Mouse (Mus musculus) heart, embryonic 16.5 days (tissue): ENCODE data around the gene Plin1. TPM values are rescaled to one million over a fixed set of nuclear protein-coding genes. Genes with fewer than 3 reads are reported as not detected.

Source experiments
- ATAC-seq: fragments of 200-750 bp; cut with Nextera tagmentation; replicated peaks from 2 replicates; pipeline ENCODE4 v1.8.0; 2017; ENCODE audit warnings: moderate number of reproducible peaks; ENCODE audit not compliant: insufficient read depth, low FRiP score; ENCODE audit errors: extremely low read depth
- H3K27ac ChIP-seq: fragments of 300-500 bp; sonication (generic); 2 replicates; pipeline ENCODE4 v1.5.1; 2014; ENCODE audit warnings: mild to moderate bottlenecking, low read length, control low read depth, moderate library complexity
- H3K27me3 ChIP-seq: fragments of 300-500 bp; sonication (generic); 2 replicates; pipeline ENCODE4 v1.6.1; 2014; ENCODE audit warnings: low read length, mixed read lengths; ENCODE audit not compliant: control insufficient read depth, insufficient read depth
- H3K36me3 ChIP-seq: fragments of 300-500 bp; sonication (generic); 2 replicates; pipeline ENCODE4 v1.6.1; 2014; ENCODE audit not compliant: control insufficient read depth, insufficient read depth
- H3K4me1 ChIP-seq: fragments of 300-500 bp; sonication (generic); 2 replicates; pipeline ENCODE4 v1.6.1; 2014; ENCODE audit warnings: low read length, mixed read lengths; ENCODE audit not compliant: control insufficient read depth, insufficient read depth
- H3K4me2 ChIP-seq: fragments of 300-500 bp; sonication (generic); 2 replicates; pipeline ENCODE4 v1.6.1; 2014; ENCODE audit warnings: low read depth, mild to moderate bottlenecking, control low read depth, low read length
- H3K4me3 ChIP-seq: fragments of 300-500 bp; sonication (generic); 2 replicates; pipeline ENCODE4 v1.5.1; 2014; ENCODE audit warnings: mild to moderate bottlenecking, control low read depth, low read length
- H3K9ac ChIP-seq: fragments of 300-500 bp; sonication (generic); 2 replicates; pipeline ENCODE4 v1.6.1; 2014; ENCODE audit warnings: low read length, control low read depth
- H3K9me3 ChIP-seq: fragments of 300-500 bp; sonication (generic); replicated peaks from 2 replicates; pipeline ENCODE4 v1.6.1; 2016; ENCODE audit warnings: low read length; ENCODE audit not compliant: control insufficient read depth
- WGBS: fragments of 180-500 bp; shearing (Covaris S2); extraction: QIAGEN DNeasy Blood & Tissue Kit; methylation state at CpG from one replicate; pipeline ENCODE4 v1.1.7; 2014; 5-methylcytosine and 5-hydroxymethylcytosine counted together
- polyA plus RNA-seq: library from polyadenylated mRNA; unstranded; fragments of >200 nt; fragmentation: Nextera tagmentation; extraction: Ambion mirVana; gene quantifications from 2 replicates; pipeline ENCODE4 v1.2.1, GENCODE M21; 2015

Gene Plin1
- polyA plus RNA-seq, 1 experiment from 2014 or later: not detected

- Histone ChIP-seq H3K36me3 (no peaks in the 10 kb centered on the region), H3K9me3 (no peaks in the 10 kb centered on the region), H3K27ac (no peak overlapping the region), H3K4me2 (no peak overlapping the region), H3K27me3 (0 out of 2 replicates have a peak, but pooled peaks cover 2% of the 10 kb centered on the region), H3K9ac (no peak overlapping the region), H3K4me3 (no peak overlapping the region), H3K4me1 (no peaks in the 10 kb centered on the region)
- 11% methylated on average over 2 of the region's 2 CpGs for WGBS
- no peak for ATAC-seq
These were observed 5.6 kb downstream of the Plin1 start for GRCm38 (mm10) chr7:79727091-79727490.

GRCm38 (mm10) chr7:79721386-79721977 lies 11.2 kb downstream of the Plin1 start:
- peak overlapping the region; percentile 84 for H3K9ac ChIP-seq
- H3K36me3 ChIP-seq: no peaks in the 10 kb centered on the region
- peak overlapping the region; percentile 75 for H3K4me3 ChIP-seq
- H3K4me2 ChIP-seq: peak overlapping the region; percentile 97
- under 1% methylated on average over 48 of the region's 48 CpGs for WGBS
- peaks cover 7% of the 10 kb centered on the region; the same call in 1 of the 2 replicates for H3K4me1 ChIP-seq
- peak; percentile 74 for ATAC-seq
- no peaks in the 10 kb centered on the region for H3K9me3 ChIP-seq
- peaks cover 7% of the 10 kb centered on the region; the same call in 1 of the 2 replicates for H3K27me3 ChIP-seq
- H3K27ac ChIP-seq: peak overlapping the region; percentile 57

DNA sequence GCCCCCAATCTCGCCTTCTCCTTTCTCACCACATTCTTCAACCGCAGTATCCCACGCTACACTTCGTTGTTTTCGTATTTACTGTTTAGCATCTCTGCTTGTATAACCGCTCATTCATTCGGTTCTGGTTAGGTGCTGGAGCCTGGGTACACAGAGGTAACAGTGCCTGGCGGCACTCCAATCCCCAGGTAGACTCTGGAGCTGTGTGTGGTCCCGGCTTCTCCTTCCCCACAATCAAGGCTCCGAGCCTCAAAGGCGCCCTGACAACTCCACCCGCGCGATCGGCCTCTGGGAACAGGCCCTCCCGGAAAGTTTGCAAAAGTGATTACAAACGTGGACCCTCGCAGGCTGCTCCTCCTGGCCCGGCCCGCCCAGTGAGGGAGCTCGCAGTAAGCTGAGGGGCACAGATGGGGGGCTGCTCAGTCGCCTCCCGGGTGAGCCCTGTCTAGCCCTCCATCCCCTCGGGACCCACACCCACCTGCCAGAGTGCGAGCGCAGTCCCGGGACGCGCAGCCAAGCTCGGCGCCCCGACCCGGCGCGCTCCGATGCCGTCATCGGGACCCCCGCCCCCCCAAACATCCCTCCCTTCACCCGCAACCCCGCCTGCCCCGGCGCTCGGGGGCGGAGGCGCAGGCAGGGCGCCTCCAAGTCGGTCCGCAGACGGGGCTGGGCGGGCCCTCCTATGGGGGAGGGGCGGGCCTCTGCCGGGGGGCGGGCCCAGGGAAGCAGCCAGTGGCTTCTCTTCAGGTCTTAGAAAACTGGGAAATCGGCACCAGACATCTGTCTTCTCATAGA lies 17.3 kb downstream of the Plin1 start, which contains the start of gene Kif7:
Kif7 (minus strand) TSS at position 534 of the 795 bp plus-strand sequence.
- Histone ChIP-seq H3K36me3 (no peaks in the 10 kb centered on the region), H3K4me1 (peaks cover 10% of the 10 kb centered on the region), H3K9me3 (no peaks in the 10 kb centered on the region), H3K9ac (peak within 1 kb of the TSS; percentile 85), H3K27me3 (peaks cover 19% of the 10 kb centered on the region), H3K27ac (no peak within 1 kb of the TSS), H3K4me2 (peak within 1 kb of the TSS; percentile 97), H3K4me3 (peak within 1 kb of the TSS; percentile 62)
- ATAC-seq: peak; percentile 90
- 2% methylated on average over 55 of the region's 55 CpGs for WGBS

GRCm38 (mm10) chr7:79710831-79711230 lies 21.9 kb downstream of the Plin1 start:
- H3K9me3 ChIP-seq: no peaks in the 10 kb centered on the region
- 49% methylated on average over 17 of the region's 17 CpGs for WGBS
- H3K4me1 ChIP-seq: peaks cover 14% of the 10 kb centered on the region
- peaks cover 22% of the 10 kb centered on the region for H3K27me3 ChIP-seq
- peak overlapping the region; percentile 78; the same call in 1 of the 2 replicates for H3K4me2 ChIP-seq
- no peaks in the 10 kb centered on the region for H3K36me3 ChIP-seq
- no peak overlapping the region for H3K9ac ChIP-seq
- no peak overlapping the region for H3K27ac ChIP-seq
- no peak for ATAC-seq
- no peak overlapping the region for H3K4me3 ChIP-seq

DNA sequence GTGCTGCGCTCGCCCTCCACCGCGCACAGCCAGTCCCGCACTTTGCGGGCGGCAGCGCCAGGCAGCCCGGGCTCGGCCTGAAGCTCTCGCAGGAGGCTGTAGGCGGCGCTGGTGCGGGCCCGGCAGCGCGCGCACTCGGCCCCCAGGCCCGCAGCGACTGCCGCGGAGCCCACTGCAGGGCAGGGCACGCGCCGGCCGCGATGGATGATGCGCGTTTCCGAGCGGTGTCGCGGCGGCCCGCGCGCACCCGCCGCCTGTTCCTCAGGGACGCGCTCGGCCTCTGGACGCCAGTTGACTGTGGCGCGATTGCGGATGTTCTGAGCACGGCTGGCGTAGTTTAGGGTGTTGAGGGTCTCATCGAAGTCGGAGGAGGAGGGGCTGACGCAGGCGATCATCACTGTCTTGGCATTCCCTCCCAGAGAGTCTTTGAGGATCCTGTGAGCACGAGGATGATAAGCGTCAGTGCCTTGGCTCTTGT lies 22.5 kb downstream of the Plin1 start:
- 2% methylated on average over 55 of the region's 55 CpGs for WGBS
- Histone ChIP-seq H3K27ac (no peak overlapping the region), H3K9ac (peak overlapping the region; percentile 61), H3K36me3 (no peaks in the 10 kb centered on the region), H3K27me3 (peaks cover 22% of the 10 kb centered on the region), H3K4me2 (peak overlapping the region; percentile 78), H3K9me3 (no peaks in the 10 kb centered on the region), H3K4me1 (peaks cover 13% of the 10 kb centered on the region), H3K4me3 (peak overlapping the region; percentile 59)
- 0 out of 2 replicates have a peak, but pooled peaks have one; percentile 20 for ATAC-seq

- H3K36me3 ChIP-seq: no peaks in the 10 kb centered on the region
- peaks cover 7% of the 10 kb centered on the region; the same call in 1 of the 2 replicates for H3K4me1 ChIP-seq
- H3K9ac ChIP-seq: no peak overlapping the region
- no peaks in the 10 kb centered on the region for H3K9me3 ChIP-seq
- ATAC-seq: no peak
- H3K27ac ChIP-seq: no peak overlapping the region
- WGBS: 64% methylated on average over 5 of the region's 5 CpGs
- peaks cover 8% of the 10 kb centered on the region for H3K27me3 ChIP-seq
- H3K4me3 ChIP-seq: no peak overlapping the region
- no peak overlapping the region for H3K4me2 ChIP-seq
These were observed 27.5 kb downstream of the Plin1 start for GRCm38 (mm10) chr7:79705210-79705609.

GRCm38 (mm10) chr7:79702755-79703154 lies 29.9 kb downstream of the Plin1 start:
- H3K27me3 ChIP-seq: no peaks in the 10 kb centered on the region
- H3K4me1 ChIP-seq: 0 out of 2 replicates have a peak, but pooled peaks cover 2% of the 10 kb centered on the region
- H3K4me3 ChIP-seq: no peak overlapping the region
- no peak for ATAC-seq
- no peak overlapping the region for H3K27ac ChIP-seq
- H3K9me3 ChIP-seq: no peaks in the 10 kb centered on the region
- H3K36me3 ChIP-seq: peaks cover 3% of the 10 kb centered on the region; the same call in 1 of the 2 replicates
- WGBS: 52% methylated on average over 16 of the region's 16 CpGs
- no peak overlapping the region for H3K4me2 ChIP-seq
- H3K9ac ChIP-seq: no peak overlapping the region

DNA sequence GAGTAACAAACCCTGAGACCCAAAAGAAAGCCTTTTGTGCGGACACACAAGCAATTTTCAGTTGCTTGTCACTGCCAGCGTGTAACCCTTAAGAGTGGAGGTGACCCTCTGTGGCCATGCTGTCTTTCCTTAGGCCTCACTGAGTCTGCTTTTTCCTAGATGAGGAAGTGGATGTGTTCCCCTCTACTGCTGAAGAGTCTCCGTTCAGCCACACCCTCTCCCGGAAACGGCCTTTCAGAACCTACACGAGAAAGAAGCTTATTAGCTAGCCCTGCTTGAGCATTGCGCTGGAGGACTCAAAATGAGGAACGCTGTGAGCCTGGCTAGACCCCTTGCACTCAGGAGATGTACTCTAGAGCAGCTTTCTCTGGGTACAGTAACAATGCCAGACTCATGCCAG lies 36.2 kb downstream of the Plin1 start:
- Histone ChIP-seq H3K4me1 (no peaks in the 10 kb centered on the region), H3K4me2 (no peak overlapping the region), H3K36me3 (peaks cover 44% of the 10 kb centered on the region), H3K27ac (no peak overlapping the region), H3K27me3 (no peaks in the 10 kb centered on the region), H3K4me3 (no peak overlapping the region), H3K9me3 (no peaks in the 10 kb centered on the region), H3K9ac (no peak overlapping the region)
- ATAC-seq: no peak
- WGBS: 81% methylated on average over 8 of the region's 8 CpGs

- no peaks in the 10 kb centered on the region for H3K4me1 ChIP-seq
- 94% methylated on average over 2 of the region's 2 CpGs for WGBS
- ATAC-seq: no peak
These were observed 52.5 kb downstream of the Plin1 start for GRCm38 (mm10) chr7:79680231-79680630.

More at GRCm38 (mm10) chr7:79680231-79680630, 52.5 kb downstream of the Plin1 start:
- Histone ChIP-seq H3K9ac (no peak overlapping the region), H3K9me3 (no peaks in the 10 kb centered on the region), H3K27me3 (no peaks in the 10 kb centered on the region), H3K4me3 (no peak overlapping the region), H3K4me2 (no peak overlapping the region), H3K36me3 (peaks cover 48% of the 10 kb centered on the region), H3K27ac (no peak overlapping the region)
